Mouse (Mus musculus) forebrain, embryonic 11.5 days (tissue): ENCODE data around the gene Dmrtc2. TPM values are rescaled to one million over a fixed set of nuclear protein-coding genes. Genes with fewer than 3 reads are reported as not detected.
A peak's percentile ranks its signal among the peaks of the same experiment; 100 is the strongest.

Experiments used
- ATAC-seq: fragments of 200-750 bp; cut with Nextera tagmentation; replicated peaks from 2 replicates; pipeline ENCODE4 v1.8.0; 2017; ENCODE audit warnings: moderate TSS enrichment; ENCODE audit not compliant: low FRiP score
- DNase-seq: peaks from one replicate; pipeline ENCODE4 v3.0.0-alpha.2; 2017; ENCODE audit warnings: low spot score
- H3K27ac ChIP-seq: fragments of 300-500 bp; sonication (generic); 2 replicates; pipeline ENCODE4 v1.5.1; 2014; ENCODE audit warnings: low read depth, low read length
- H3K27me3 ChIP-seq: fragments of 300-500 bp; sonication (generic); 2 replicates; pipeline ENCODE4 v1.6.1; 2014; ENCODE audit warnings: mild to moderate bottlenecking, low read length, mixed read lengths; ENCODE audit not compliant: control insufficient read depth, insufficient read depth
- H3K36me3 ChIP-seq: fragments of 300-500 bp; sonication (generic); 2 replicates; pipeline ENCODE4 v1.6.1; 2014; ENCODE audit warnings: mild to moderate bottlenecking, low read length, moderate library complexity, mixed read lengths; ENCODE audit not compliant: control insufficient read depth, insufficient read depth
- H3K4me1 ChIP-seq: fragments of 300-500 bp; sonication (generic); replicated peaks from 2 replicates; pipeline ENCODE4 v1.6.1; 2014; ENCODE audit warnings: low read length, mixed read lengths; ENCODE audit not compliant: control insufficient read depth, insufficient read depth
- H3K4me2 ChIP-seq: fragments of 300-500 bp; sonication (generic); 2 replicates; pipeline ENCODE4 v1.6.1; 2014; ENCODE audit warnings: low read depth, mild to moderate bottlenecking, low read length, moderate library complexity, mixed read lengths; ENCODE audit not compliant: severe bottlenecking
- H3K4me3 ChIP-seq: fragments of 300-500 bp; sonication (generic); 2 replicates; pipeline ENCODE4 v1.5.1; 2014; ENCODE audit warnings: low read depth, low read length
- H3K9ac ChIP-seq: fragments of 300-500 bp; sonication (generic); 2 replicates; pipeline ENCODE4 v1.6.1; 2014; ENCODE audit warnings: low read length
- H3K9me3 ChIP-seq: fragments of 300-500 bp; sonication (generic); 2 replicates; pipeline ENCODE4 v1.6.1; 2016; ENCODE audit warnings: low read length, mixed read lengths; ENCODE audit not compliant: control insufficient read depth
- WGBS: fragments of 180-500 bp; shearing (Covaris S2); extraction: QIAGEN DNeasy Blood & Tissue Kit; methylation state at CpG from one replicate; pipeline ENCODE4 v1.1.7; 2014; 5-methylcytosine and 5-hydroxymethylcytosine counted together
- polyA plus RNA-seq: library from polyadenylated mRNA; unstranded; fragments of >200 nt; fragmentation: Nextera tagmentation; extraction: Ambion mirVana; gene quantifications from 2 replicates; pipeline ENCODE4 v1.2.1, GENCODE M21; 2014

Gene Dmrtc2
- polyA plus RNA-seq, 1 experiment from 2014 or later: not detected

GRCm38 (mm10) chr7:24901842-24902241 is 32.0 kb downstream of the Dmrtc2 start:
- WGBS: 91% methylated on average over 1 of the region's 1 CpGs
- H3K27ac ChIP-seq: no peak overlapping the region
- DNase-seq (no peak), ATAC-seq (no peak)
- H3K36me3 ChIP-seq: no peaks in the 10 kb centered on the region
- H3K9ac ChIP-seq: no peak overlapping the region
- H3K4me3 ChIP-seq: no peak overlapping the region
- no peak overlapping the region for H3K4me2 ChIP-seq
- peaks cover 5% of the 10 kb centered on the region; the same call in 1 of the 2 replicates for H3K4me1 ChIP-seq
- no peaks in the 10 kb centered on the region for H3K9me3 ChIP-seq
- H3K27me3 ChIP-seq: no peaks in the 10 kb centered on the region

DNA sequence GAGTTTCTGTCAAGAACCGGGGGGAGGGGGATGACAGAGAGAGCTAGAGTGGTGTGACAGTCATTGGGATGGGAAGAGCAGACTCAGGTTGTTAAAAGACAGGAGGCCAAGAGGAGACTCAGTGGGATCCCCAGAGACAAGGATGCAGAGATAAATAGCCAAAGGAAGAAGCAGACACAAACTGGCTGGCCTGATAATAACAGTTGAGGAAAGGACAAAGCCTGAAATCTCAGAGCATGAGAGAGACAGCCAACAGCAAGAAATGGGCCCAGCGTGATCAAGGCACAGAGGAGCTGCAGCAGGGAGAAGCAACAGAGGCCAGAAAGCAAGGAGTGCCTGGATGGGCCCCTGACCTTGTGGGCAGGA is 32.4 kb downstream of the Dmrtc2 start:
- ATAC-seq (no peak), DNase-seq (no peak)
- Histone ChIP-seq H3K36me3 (no peaks in the 10 kb centered on the region), H3K9me3 (no peaks in the 10 kb centered on the region), H3K27ac (no peak overlapping the region), H3K9ac (peak overlapping the region; percentile 77), H3K4me1 (peaks cover 5% of the 10 kb centered on the region; the same call in 1 of the 2 replicates), H3K27me3 (no peaks in the 10 kb centered on the region), H3K4me3 (peak overlapping the region; percentile 63; the same call in 1 of the 2 replicates), H3K4me2 (peak overlapping the region; percentile 72; the same call in 1 of the 2 replicates)
- WGBS: 54% methylated on average over 2 of the region's 2 CpGs

DNA sequence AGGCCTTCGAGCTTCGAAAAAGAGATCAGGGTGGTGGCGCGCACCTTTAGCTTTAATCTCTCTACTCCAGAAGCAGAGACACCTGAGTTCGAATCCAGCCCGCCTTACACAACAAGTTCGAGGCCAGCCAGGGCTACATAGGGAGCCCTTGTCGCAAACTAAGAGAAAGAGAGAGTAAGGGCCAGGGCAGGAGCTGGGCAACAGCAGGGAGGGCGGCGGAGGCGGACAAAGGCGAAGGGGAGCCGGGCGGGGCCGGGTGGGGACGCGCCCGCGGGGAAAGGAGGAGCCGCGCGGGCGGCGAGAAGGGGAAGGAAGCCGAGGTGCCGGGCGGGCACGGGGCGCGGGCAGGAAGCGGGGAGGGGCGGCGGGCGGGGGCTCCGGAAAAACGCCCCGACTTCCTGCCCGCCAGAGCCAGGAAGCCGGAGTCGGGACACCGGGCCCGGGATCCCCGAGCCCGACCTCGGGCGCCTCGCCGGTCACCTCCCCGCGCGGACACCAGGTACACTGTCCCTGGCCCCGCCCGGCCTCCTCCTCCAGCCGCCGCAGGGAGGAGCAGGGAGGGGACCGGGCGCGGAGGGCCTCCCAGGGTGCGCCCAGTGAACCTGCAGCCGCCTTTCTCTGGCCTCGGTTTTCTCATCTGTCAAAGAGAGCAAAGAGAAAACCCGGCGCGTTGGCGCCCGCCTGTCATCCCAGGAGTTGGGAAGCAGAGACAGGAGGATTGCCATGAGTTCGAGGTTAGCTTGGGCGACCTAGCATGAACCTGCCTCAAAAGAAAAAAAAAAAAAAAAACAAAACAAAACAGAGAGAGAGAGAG is 33.0 kb downstream of the Dmrtc2 start, which contains the start of gene Arhgef1:
Arhgef1 (plus strand) TSS at position 283 of the 814 bp plus-strand sequence.
- WGBS: 6% methylated on average over 56 of the region's 68 CpGs

GRCm38 (mm10) chr7:24903444-24903825 is 33.6 kb downstream of the Dmrtc2 start:
- peaks cover 5% of the 10 kb centered on the region; the same call in 1 of the 2 replicates for H3K4me1 ChIP-seq
- 46% methylated on average over 10 of the region's 10 CpGs for WGBS

More for the DNA sequence above, 33.0 kb downstream of the Dmrtc2 start, which contains the start of gene Arhgef1:
- no peaks in the 10 kb centered on the region for H3K9me3 ChIP-seq
- H3K27ac ChIP-seq: no peak within 1 kb of the TSS; the same call in 1 of the 2 replicates
- no peak for ATAC-seq
- H3K9ac ChIP-seq: peak within 1 kb of the TSS; percentile 77
- no peaks in the 10 kb centered on the region for H3K27me3 ChIP-seq
- H3K4me3 ChIP-seq: peak within 1 kb of the TSS; percentile 63
- H3K4me2 ChIP-seq: peak within 1 kb of the TSS; percentile 72
- peaks cover 5% of the 10 kb centered on the region; the same call in 1 of the 2 replicates for H3K4me1 ChIP-seq
- DNase-seq: peak; percentile 77
- no peaks in the 10 kb centered on the region for H3K36me3 ChIP-seq

DNA sequence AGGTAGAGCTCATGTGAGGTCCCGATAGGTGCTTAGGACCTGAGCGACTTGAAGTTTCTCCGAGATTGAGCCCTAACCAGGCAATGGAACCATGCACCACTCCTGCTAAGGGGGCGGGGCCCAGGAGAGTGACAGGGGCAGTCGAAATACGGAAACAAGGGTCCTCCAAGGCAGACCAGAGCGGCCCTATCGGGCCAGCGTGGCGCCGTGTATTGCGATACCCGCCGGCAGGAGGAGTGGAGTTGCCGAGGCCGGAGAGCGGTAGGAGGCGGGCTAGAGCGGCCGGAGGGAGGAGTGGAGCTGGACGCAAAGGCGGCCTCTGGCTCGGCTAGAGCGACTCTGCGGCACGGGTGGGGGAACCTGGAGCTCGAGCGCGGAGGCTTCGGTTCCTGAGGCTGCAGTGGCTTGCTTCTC is 34.2 kb downstream of the Dmrtc2 start:
- Histone ChIP-seq H3K9ac (peak overlapping the region; percentile 76), H3K27me3 (no peaks in the 10 kb centered on the region), H3K27ac (no peak overlapping the region), H3K36me3 (no peaks in the 10 kb centered on the region), H3K4me2 (peak overlapping the region; percentile 77), H3K4me1 (peaks cover 5% of the 10 kb centered on the region; the same call in 1 of the 2 replicates), H3K9me3 (no peaks in the 10 kb centered on the region), H3K4me3 (peak overlapping the region; percentile 63)
- ATAC-seq: peak; percentile 96
- DNase-seq: peak; percentile 98
- under 1% methylated on average over 30 of the region's 30 CpGs for WGBS

More at GRCm38 (mm10) chr7:24903444-24903825, 33.6 kb downstream of the Dmrtc2 start:
- DNase-seq: no peak
- H3K9me3 ChIP-seq: no peaks in the 10 kb centered on the region
- H3K4me3 ChIP-seq: peak overlapping the region; percentile 63
- H3K27ac ChIP-seq: no peak overlapping the region; the same call in 1 of the 2 replicates
- no peak overlapping the region; the same call in 1 of the 2 replicates for H3K9ac ChIP-seq
- peak overlapping the region; percentile 72 for H3K4me2 ChIP-seq
- H3K27me3 ChIP-seq: no peaks in the 10 kb centered on the region
- ATAC-seq: no peak
- no peaks in the 10 kb centered on the region for H3K36me3 ChIP-seq

GRCm38 (mm10) chr7:24904936-24905335 is 35.1 kb downstream of the Dmrtc2 start:
- Histone ChIP-seq H3K27me3 (no peaks in the 10 kb centered on the region), H3K4me3 (peak overlapping the region; percentile 63), H3K27ac (no peak overlapping the region), H3K4me1 (peaks cover 5% of the 10 kb centered on the region; the same call in 1 of the 2 replicates), H3K4me2 (peak overlapping the region; percentile 77), H3K36me3 (no peaks in the 10 kb centered on the region), H3K9me3 (no peaks in the 10 kb centered on the region), H3K9ac (no peak overlapping the region; the same call in 1 of the 2 replicates)
- WGBS: 14% methylated on average over 3 of the region's 3 CpGs
- DNase-seq: peak; percentile 81
- peak; percentile 37 for ATAC-seq

DNA sequence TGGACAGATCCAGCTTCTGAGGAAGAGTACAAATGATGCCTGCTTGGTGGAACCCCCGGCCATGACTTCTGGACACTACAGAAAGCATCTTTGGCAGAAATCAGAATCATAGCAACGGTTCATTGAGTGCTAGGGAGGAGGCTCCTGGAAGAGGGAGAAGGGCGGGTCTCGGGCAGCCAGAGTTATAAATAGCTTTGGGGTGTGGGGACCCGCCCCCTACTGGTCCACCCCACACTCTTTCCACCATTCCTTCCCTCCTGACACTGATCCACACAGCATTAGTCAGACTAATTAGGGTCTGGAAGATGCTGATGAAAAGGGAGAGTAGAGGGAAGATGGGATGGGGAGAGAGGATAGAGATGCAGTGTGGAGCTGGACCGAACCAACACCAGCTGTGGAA is 36.7 kb downstream of the Dmrtc2 start:
- no peak overlapping the region for H3K9ac ChIP-seq
- no peaks in the 10 kb centered on the region for H3K9me3 ChIP-seq
- H3K4me3 ChIP-seq: no peak overlapping the region
- no peak overlapping the region for H3K27ac ChIP-seq
- DNase-seq (no peak), ATAC-seq (no peak)
- H3K27me3 ChIP-seq: no peaks in the 10 kb centered on the region
- WGBS: 48% methylated on average over 6 of the region's 6 CpGs
- H3K4me1 ChIP-seq: peaks cover 5% of the 10 kb centered on the region; the same call in 1 of the 2 replicates
- H3K36me3 ChIP-seq: no peaks in the 10 kb centered on the region
- no peak overlapping the region for H3K4me2 ChIP-seq

GRCm38 (mm10) chr7:24907211-24907748 is 37.4 kb downstream of the Dmrtc2 start:
- ATAC-seq: no peak
- Histone ChIP-seq H3K36me3 (no peaks in the 10 kb centered on the region), H3K9ac (no peak overlapping the region), H3K4me3 (no peak overlapping the region), H3K4me1 (peaks cover 5% of the 10 kb centered on the region; the same call in 1 of the 2 replicates), H3K27ac (no peak overlapping the region), H3K9me3 (no peaks in the 10 kb centered on the region), H3K4me2 (no peak overlapping the region), H3K27me3 (no peaks in the 10 kb centered on the region)
- DNase-seq: no peak
- 32% methylated on average over 13 of the region's 13 CpGs for WGBS
